Mouse (Mus musculus) left cerebral cortex, postnatal 14 days (tissue): ENCODE data around the gene Phf21a. TPM values are rescaled to one million over a fixed set of nuclear protein-coding genes. Genes with fewer than 3 reads are reported as not detected.

ENCODE experiments used
- DNase-seq, 2 experiments: peaks; one replicate each; pipeline ENCODE4 v3.0.0; 2021 to 2022; ENCODE audit warnings: low spot score in 2 of 2, mixed read lengths in 1 of 2
- intact Hi-C: fragments of 180-260 bp; cut with DNase I; formaldehyde crosslinking; loops from one replicate; pipeline ENCODE4 v1.15.1; 2025
- total RNA-seq, 2 experiments: library from RNA; stranded (reverse); gene quantifications; 2 replicates each; pipeline ENCODE4 v1.2.3; 2021

Phf21a gene
- total RNA-seq, 2 experiments from 2014 or later = 64.5 to 73.9 TPM

DNA sequence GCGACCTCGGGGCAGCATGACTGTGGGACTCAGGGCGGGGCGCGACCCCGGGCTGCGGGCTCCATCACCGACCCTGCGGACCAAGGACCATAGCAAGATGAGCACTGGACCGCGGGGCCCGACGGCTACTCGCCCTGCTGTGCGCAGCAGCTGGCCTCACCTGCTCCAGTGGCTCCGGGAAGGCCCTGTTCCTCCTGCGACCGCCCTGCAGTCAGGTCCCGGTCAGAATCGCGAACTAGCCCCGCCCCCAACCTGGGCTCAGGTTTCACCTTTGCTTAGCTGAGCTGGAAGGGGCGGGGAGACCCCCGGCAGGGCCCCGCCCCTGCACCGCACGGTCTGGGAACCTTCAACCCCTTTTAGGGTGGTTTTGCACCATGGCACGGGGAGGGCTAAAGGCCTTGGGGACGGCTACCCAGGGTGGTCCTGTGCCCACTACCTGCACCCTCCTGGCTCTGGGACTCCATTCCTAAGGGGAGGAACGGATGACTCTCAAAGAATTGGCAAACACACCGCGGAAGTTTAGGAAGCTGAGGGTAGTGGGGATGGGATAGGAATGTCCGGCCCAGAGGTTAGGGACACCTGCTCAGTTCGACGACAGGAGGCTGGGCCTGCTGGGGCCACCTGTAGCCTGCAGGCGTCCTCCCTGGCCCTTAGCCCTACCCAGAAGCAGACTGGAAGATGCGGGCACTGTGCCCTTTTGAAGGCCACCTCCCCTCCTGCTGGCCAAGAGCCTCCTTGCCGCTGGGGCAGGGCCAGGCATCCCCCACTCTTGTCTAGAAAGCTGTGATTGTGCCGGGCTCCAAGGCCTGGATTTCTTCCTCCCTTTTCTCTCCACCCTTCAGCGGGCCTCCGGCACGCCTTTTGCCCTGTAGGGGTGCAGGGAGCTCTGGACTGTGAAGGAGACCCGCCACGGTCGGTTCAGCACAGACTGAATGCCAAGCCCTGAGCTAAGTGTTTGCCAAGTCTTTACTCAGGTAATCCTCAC lies 278.2 kb downstream of the Phf21a start:
- no peak for DNase-seq

DNA sequence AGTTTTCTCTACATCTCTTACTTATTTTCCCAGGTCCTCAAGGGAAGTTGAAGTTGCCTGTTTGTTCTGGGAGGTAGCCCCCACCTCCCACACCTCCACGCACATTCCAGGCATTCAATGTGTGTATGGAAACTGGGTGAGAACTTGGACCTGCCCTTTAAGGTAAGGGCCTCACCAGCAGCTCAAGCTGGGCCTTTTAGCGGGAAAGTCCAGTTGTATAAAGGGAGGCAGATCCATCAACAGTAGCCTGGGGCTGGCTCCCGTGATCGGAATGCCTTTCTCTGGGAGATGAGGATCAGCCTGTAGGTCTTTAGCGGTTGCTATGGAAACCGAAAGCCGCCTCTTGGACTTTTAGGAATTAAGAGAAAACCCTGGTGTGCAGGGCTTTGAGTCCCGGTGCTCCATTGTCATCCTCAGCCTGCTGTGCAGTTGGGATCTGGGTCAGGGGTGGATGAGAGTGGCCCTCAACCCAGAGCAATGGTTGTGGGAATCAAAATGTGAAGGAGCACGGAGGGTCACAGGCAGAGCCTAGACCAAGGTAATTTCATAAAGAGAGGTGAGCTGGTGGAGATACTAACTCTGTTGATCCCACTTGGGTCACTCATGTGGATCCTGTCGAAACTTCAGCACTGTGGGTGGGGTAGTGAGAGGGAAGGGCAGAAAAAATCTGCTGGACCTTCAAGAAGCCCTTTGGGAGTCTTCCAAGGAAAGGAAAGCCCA lies 279.2 kb downstream of the Phf21a start:
- DNase-seq = no peak
- intact Hi-C loops = loop anchor here (10.0 kb wide), 1 partner anchor 387 kb away; no protein-coding TSS in a partner anchor

More for the DNA sequence above, 278.2 kb downstream of the Phf21a start:
- intact Hi-C loops = loop anchor here (10.0 kb wide), 1 partner anchor 386 kb away; no protein-coding TSS in a partner anchor

DNA sequence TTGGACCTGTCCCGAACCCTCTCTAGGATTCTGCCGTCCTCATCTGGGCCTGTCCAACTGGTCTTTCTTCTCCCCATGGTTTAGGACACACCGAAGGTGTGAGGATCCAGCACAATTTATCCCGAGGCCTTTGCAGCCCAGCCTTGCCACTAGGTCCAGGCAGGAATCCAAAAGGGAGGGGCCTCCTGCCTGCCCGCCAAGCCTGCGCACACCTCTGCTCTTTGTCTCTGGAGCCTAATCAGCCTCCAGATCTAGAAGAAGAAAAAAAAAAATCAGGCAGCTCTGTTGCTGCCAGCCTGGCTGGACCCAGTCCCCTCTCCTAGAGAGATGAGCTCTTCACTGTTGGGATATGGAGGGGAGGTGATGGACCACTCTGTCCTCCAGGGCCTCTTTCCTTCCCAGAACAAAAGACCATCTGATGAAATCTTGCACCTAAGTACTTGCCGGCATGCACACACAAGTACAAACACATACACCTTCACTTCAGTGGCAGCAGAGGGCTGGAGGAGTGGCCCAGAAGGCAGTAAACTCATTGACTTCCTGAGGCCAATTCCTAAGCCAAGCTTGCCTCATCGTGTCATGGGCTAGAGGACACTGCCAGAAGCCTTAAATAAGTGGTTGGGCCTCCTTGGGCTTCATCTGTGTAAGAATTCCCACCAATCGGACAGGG lies 280.0 kb downstream of the Phf21a start:
- intact Hi-C loops = loop anchor here (10.0 kb wide), 1 partner anchor 388 kb away; no protein-coding TSS in a partner anchor
- no peak for DNase-seq

DNA sequence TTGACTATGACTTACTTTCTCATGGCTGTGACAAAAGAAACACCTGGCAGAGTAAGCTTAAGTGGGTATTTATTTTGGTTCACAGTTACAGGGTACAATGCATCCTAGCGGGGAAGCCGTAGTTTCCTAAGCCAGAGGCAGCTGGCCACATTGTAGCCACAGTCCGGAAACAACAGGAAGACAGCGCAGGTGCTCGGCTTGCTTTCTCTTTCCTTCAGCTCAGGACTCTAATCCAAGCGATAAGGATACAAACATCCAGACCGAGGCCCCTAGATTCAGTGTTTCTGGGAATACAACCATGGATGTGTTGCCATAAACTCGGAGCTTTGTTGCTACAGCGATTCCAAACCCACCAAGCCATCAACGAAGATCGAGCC lies 280.5 kb downstream of the Phf21a start:
- intact Hi-C loops = loop anchor here (10.0 kb wide), 1 partner anchor 389 kb away; no protein-coding TSS in a partner anchor
- no peak for DNase-seq

DNA sequence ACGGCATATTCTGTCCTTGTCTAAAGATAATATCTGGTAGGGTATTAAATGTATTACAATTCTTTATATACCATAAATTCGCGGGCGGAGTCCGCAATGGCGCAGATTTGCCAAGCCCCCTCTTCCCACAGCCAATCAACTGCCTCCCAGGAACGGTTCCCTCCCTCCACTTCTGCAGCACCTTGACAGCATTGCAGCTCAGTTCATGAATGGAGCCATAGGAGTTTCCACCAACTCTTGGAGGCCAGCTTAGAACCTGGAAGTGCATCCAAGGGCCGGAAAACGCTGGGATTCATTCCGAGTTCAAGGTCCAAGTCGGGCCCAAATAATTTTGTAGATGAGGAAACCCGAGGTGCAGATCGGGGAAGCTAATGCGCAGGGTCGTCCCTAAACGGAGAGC lies 281.6 kb downstream of the Phf21a start, which contains the start of the genes Pex16 and Large2:
Pex16 (plus strand) TSS at position 163 of the 400 bp plus-strand sequence.
Large2 (minus strand) TSS at position 356 of the 400 bp plus-strand sequence.
- intact Hi-C loops = loop anchor here (10.0 kb wide), 1 partner anchor 390 kb away; no protein-coding TSS in a partner anchor
- peak; percentile 62 to 65 for DNase-seq

DNA sequence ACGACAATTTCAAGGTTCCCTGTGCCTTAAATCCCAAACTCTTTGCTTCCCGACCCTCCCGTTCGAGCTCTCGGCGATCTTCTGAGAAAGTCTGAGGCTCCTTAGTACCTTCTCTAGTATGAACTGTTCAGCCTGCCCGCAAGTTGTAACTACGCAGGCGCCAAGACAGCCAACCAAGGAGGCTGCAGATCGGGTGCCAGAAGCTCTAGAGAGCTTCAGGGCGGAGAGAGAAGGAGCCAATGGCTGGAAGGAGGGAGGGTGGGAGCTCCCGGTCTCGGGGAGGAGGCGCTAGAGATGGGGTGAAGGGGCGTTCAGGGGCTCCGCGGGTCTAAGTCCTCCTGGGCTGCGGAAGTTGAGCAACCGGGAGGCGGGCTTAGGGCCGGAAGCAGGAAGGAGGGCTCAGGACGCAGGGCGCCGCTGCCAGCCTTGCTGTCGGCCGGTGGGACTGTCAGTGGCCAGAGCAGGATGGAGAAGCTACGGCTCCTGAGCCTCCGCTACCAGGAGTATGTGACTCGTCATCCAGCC lies 282.2 kb downstream of the Phf21a start:
- DNase-seq = peak; percentile 94 to 98
- intact Hi-C loops = loop anchor here (10.0 kb wide), 1 partner anchor 390 kb away; no protein-coding TSS in a partner anchor

DNA sequence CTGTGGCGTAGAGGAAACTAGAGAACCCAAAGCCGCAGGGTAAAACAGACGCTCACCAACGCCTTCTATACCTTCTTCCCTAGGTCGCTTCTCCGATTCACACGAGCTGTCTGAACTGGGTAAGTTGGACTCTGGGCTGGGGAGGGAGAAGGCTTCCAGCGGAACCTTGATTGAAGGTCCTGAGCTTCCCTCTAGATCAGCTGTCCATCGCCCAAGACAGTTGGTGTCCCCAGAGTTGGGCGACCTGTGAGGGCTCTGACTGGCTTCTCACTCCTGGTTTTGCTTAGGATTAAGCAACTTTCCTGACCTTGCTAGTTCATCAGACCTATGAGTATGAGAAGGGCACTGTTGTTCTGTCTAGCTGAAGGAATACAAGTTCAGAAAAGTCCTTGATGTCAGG lies 282.9 kb downstream of the Phf21a start:
- intact Hi-C loops = loop anchor here (10.0 kb wide), 1 partner anchor 391 kb away; no protein-coding TSS in a partner anchor
- DNase-seq = no peak

DNA sequence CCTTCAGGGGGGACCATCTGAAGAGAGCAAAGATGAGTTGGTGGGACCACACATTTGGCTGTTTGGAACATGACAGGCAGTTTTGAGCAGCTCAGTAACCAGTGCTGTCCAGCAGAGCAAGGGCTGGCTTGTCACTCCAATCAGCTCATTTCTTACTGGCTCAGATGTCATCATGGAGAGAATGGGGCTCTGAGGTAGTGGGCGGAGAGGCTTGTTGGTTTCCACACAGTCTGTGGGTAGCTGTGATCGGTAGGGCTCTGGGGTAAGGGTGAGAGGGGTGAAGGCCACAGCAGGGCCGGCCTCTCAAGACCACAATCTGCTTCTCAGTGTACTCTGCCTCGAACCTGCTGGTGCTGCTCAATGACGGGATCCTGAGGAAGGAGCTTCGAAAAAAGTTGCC lies 283.4 kb downstream of the Phf21a start:
- intact Hi-C loops = loop anchor here (10.0 kb wide), 1 partner anchor 391 kb away; no protein-coding TSS in a partner anchor
- no peak for DNase-seq

DNA sequence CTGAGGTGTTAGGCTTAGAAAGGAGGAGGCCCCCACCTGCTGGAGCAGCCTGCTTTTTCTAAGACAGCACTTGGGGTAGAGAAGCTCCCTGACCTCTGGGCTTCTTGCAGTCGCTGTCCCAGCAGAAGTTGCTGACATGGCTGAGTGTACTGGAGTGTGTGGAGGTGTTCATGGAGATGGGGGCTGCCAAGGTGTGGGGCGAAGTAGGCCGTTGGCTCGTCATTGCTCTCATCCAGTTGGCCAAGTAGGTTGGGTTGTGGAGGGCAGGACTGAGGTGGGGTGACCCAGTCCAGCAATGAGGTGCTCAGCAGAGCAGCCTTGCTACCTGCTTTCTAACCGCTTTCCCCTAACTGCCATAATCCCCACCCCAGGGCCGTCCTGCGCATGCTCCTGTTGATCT lies 284.4 kb downstream of the Phf21a start:
- DNase-seq = no peak
- intact Hi-C loops = loop anchor here (10.0 kb wide), 1 partner anchor 393 kb away; no protein-coding TSS in a partner anchor

DNA sequence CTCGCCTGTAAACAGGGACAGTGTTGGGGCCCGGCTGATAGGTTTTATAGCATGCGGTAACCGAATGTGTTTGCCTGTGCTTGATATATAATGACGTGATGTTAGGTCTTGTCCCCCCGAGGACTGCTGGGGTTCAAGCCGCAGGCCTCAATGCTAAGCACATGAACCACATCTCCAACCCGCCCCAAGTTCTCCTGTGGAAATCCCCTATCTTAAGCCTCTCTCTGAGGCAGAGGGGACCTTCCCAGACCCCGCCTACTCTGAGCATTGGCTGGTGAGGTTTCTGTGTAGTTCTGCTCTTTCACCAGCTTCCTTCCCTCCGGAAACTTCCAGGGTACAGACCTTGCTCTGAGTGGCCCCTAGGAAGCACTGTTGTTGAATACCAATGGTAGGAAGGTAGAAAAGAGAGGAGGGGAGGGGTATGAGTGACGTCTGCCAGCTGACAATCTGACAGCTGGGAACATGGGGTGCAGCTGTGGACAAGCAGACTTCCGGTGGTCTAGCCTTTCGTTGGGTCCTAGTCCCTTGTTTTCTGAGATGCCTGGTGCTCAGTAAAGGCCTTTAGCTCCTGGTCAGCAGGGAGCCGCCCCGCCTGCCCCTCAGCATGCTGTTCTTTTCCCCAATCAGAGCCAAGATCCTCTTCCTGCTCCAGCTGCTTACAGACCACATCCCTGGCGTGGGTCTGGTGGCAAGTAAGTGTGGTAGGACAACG lies 287.0 kb downstream of the Phf21a start:
- intact Hi-C loops = loop anchor here (10.0 kb wide), 1 partner anchor 395 kb away; no protein-coding TSS in a partner anchor
- DNase-seq = no peak

DNA sequence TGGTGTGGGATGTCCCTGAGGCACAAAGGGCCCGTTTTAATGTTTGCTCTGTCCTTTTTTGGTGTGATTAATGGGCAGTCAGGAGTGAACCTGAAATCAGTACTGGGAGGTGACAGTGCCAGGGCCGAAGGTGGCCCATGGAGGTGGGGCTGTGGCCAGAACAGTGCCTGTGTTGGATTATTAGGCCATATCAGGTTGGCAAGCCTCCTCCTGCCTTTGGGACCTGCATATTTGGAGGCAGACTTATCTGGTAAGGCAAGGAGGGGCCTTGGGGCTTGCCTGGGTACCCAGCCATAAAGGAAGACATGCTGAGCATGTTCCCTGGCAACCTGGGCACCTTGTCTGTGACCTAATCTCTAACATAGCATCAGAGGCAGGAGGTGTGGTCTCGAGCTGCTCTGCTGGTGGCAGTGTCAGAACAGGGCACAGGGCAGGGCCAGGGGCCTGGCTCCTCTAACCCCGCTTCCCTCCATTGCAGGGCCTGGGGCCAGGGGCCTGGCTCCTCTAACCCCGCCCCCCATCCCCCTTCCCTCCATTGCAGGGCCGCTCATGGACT lies 287.7 kb downstream of the Phf21a start:
- intact Hi-C loops = no loop called here
- no peak for DNase-seq

DNA sequence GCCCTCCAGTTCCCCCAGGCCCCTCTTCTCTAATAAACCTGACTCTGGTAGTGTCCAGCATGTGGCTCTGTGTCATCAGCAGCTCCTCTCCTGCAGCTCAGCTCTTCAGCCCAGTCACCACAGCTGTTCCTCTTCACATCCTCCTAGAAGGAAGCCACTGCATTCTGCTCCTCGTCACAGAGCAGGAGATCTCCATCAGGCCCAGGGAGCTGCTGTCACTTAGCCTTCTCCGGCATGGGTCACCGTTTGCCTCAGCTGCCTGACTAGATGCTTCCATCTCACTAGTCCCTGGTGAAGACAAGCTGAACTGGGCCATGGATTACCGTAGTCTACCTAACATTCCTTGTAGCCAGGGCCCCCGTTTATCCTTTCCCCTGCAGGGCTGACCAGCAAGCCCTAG lies 288.2 kb downstream of the Phf21a start:
- DNase-seq = no peak
- intact Hi-C loops = no loop called here

DNA sequence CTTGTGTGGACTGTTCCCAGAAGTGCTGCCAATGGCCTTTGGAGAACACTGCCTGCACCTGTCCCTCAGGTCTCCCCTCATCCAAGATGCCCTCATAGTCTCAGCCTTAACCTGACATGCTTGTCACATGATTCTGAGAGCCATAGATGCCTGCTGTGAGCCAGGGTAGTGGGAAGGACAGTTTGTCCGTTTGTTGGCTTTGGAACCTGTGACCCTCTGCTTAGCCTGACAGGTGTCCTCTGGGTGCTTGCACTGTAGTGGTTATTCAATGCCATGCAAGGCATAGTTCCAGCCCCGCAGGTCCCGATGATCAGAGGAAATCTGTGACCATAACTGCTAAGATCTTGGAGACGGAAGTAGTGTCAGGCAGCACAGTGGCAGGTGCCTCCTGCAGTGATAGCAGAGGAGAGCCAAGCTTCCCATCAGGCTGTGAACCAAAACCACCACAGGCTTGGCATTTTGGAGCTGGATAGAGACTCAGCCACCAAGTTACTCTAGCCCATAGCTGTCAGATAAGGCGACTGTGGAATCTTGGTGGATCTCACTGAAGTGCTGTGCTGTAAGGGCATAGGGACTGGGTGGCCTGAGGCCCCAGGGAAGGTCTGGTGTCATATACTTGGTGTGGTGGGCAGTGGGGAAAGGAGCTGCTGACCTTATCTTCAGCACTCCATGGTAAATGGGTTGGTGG lies 289.1 kb downstream of the Phf21a start, which contains the start of gene 1700029I15Rik:
1700029I15Rik (plus strand) TSS at position 638 of the 688 bp plus-strand sequence.
- intact Hi-C loops = no loop called here

DNA sequence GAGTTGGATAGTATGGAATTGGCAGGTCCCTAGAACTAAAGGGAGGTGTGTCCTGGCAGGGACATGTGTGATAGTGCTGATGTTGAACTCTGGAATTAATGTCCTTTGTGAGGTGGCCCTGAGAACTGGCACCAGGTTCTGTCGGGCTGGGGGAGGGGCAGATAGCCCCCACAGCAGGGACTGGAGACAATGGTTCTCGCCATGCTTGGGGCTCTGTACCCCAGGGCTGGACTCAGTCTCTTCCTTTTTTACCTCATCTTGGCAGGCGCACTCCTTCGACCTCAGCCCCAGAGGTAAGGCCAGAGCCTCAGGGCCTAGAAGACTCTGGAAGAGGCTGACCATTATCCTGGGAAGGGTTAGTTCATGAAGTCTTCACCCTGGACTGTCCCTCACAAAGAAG lies 289.8 kb downstream of the Phf21a start:
- DNase-seq = no peak
- intact Hi-C loops = no loop called here

More for the DNA sequence above, 289.1 kb downstream of the Phf21a start, which contains the start of gene 1700029I15Rik:
- no peak for DNase-seq

DNA sequence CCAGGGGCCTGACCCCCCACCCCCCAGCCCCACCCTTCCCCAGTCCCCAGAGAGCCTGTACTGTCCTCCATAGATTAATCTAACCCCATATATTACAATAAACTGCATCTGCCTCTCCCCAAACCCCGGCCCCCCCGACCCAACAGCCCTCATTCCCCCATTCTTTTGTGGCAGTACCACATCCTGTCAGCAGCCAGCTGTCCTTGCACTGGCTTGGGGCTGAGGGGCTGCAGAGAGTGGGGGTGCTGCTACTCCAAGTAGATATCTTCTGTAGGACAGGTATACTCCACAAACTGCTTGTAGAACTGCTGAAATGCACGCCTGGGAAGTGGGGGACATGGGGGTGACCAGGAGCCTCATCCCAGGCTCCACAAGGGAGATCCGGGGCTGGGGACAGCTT lies 291.2 kb downstream of the Phf21a start:
- intact Hi-C loops = no loop called here

DNA sequence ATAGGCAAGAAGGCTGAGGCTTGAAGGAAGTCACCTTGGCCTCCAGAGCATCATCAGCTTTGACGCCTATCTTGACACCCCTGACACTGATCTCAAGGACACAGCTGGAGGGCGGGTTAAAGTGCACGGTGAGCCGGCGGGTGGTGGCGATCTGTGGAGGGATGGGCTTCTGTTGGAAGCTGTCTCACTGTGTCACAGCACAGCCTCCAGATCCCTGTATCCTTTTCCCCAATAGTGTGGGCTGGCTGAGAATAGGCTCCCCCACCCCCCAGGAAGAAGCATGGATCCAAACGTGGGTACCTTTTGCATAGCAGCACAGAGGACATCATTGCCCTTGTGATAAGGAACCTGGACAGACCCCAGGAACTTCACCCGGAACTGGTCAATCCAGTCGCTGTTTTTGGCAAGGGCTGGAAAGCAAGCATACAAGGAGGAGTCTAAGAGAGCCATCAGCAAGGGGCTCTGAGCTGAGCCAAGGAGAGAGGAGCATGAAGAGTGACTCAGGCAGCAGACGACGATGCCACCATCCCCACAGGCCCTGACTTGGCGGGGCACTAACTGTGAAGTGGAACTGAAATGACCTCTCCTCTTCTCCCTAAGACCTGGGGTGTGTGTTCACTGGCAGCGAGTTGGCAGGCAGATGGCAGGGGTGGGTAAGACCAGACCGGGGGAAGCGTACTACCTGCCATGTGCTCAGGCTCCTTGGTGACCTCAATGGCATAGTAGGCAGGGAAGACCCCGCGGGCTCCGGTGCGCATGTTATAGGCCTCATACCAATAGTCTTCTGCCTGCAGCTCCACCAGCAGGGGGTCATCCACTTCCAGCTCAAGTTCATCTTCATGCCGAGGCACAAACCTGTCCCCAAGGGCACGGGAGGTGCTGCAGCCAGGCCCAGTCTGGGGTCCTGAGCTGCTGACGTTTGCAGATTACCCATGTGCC lies 292.5 kb downstream of the Phf21a start:
- intact Hi-C loops = no loop called here
- no peak for DNase-seq

More for the DNA sequence above, 291.2 kb downstream of the Phf21a start:
- DNase-seq = no peak
